Mouse (Mus musculus): ENCODE measurements around the gene Gtf3a.

GRCm38 (mm10) chr5:146908629-146909028 lies 39.8 kb upstream of the Gtf3a start:
- no peak for TF ChIP-seq CTCF (IDR thresholded peaks at IDR 0.05; ENCODE audit: borderline replicate concordance, insufficient read depth, low read length)
- no peak for TF ChIP-seq POLR2A (IDR thresholded peaks at IDR 0.05; ENCODE audit: low read depth, low read length)

Measured in embryonic fibroblast, embryonic 13.5 days (primary cell).